Mouse (Mus musculus): ENCODE measurements at regions not wholly inside any gene's neighbourhood (a gene's known extent, or its start where the extent isn't known, plus 50 kb on each side); places are given as distances from the start of the nearest gene placed in this dataset.

DNA sequence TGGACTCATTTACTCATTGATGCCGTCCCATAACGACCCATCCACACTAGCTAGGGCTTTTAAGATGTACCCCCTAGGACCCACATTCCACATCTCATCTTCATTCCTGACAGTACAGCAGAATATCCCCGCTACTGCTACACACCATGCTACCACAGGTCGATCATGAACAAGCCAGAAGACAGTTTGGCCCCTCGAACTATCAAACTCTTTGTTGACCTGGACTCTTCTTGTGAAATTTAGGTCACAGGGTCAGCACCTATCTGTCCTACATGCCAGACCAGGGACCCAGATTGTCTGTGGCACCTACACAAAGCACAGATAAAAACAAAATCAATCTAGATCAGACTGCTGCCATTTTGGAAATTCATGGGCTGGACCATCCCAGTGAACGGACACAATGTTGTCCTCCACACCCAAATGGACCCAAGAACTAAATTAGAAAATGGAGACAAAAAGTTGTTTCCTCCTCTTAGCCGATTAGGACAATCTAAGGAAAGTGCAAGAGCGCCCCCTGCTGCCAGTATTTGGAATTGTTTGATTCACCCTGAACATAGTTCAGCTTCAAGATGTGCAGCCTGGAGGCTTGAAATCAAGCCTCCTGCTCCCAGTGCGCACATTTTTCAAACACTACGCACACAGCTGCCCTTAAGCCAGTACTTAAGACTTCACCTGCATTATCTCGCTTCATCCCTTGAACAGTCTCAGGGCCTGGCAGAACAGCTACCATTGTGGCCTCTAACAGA, 192.6 kb downstream of the Gsdmc2 start:
- H3K4me2 ChIP-seq (ENCODE audit: low read length), result no peak overlapping the region
- H3K4me3 ChIP-seq (ENCODE audit: low read depth, low read length), result no peak overlapping the region
- peak; percentile 65 for ATAC-seq
- no peaks in the 10 kb centered on the region for H3K9me3 ChIP-seq (replicated peaks; ENCODE audit: control insufficient read depth, low read length, poor library complexity, severe bottlenecking)
- no peaks in the 10 kb centered on the region; the same call in 1 of the 2 replicates for H3K4me1 ChIP-seq (ENCODE audit: control insufficient read depth, insufficient read depth, low read length)
- no peak overlapping the region for H3K9ac ChIP-seq (ENCODE audit: low read depth, low read length)
- H3K27me3 ChIP-seq (ENCODE audit: control insufficient read depth, insufficient read depth, low read depth, low read length), result no peaks in the 10 kb centered on the region; the same call in none of the 2 replicates
- WGBS, result 42% methylated on average over 11 of the region's 11 CpGs
- no peaks in the 10 kb centered on the region for H3K36me3 ChIP-seq (ENCODE audit: control insufficient read depth, insufficient read depth, low read length)
- no peak overlapping the region for H3K27ac ChIP-seq (ENCODE audit: low read length)

- Histone ChIP-seq H3K9ac (ENCODE audit: low read depth, low read length) (no peak overlapping the region), H3K27me3 (ENCODE audit: control insufficient read depth, insufficient read depth, low read depth, low read length) (no peaks in the 10 kb centered on the region; the same call in none of the 2 replicates), H3K27ac (ENCODE audit: low read length) (no peak overlapping the region), H3K4me1 (ENCODE audit: control insufficient read depth, insufficient read depth, low read length) (no peaks in the 10 kb centered on the region; the same call in 1 of the 2 replicates), H3K4me3 (ENCODE audit: low read depth, low read length) (no peak overlapping the region), H3K36me3 (ENCODE audit: control insufficient read depth, insufficient read depth, low read length) (no peaks in the 10 kb centered on the region), H3K4me2 (ENCODE audit: low read length) (no peak overlapping the region), H3K9me3 (replicated peaks; ENCODE audit: control insufficient read depth, low read length, poor library complexity, severe bottlenecking) (no peaks in the 10 kb centered on the region)
- ATAC-seq, result no peak
- WGBS, result 67% methylated on average over 7 of the region's 7 CpGs
Observed at GRCm38 (mm10) chr15:63651120-63651519, 193.9 kb downstream of the Gsdmc2 start.

GRCm38 (mm10) chr15:63648142-63648989, 196.6 kb downstream of the Gsdmc2 start:
- 89% methylated on average over 12 of the region's 12 CpGs for WGBS
- no peak for ATAC-seq
- H3K36me3 ChIP-seq (ENCODE audit: control insufficient read depth, insufficient read depth, low read length), result no peaks in the 10 kb centered on the region
- H3K4me3 ChIP-seq (ENCODE audit: low read depth, low read length), result no peak overlapping the region
- no peaks in the 10 kb centered on the region; the same call in 1 of the 2 replicates for H3K4me1 ChIP-seq (ENCODE audit: control insufficient read depth, insufficient read depth, low read length)
- no peak overlapping the region for H3K27ac ChIP-seq (ENCODE audit: low read length)
- H3K9ac ChIP-seq (ENCODE audit: low read depth, low read length), result no peak overlapping the region
- H3K27me3 ChIP-seq (ENCODE audit: control insufficient read depth, insufficient read depth, low read depth, low read length), result no peaks in the 10 kb centered on the region
- no peaks in the 10 kb centered on the region for H3K9me3 ChIP-seq (replicated peaks; ENCODE audit: control insufficient read depth, low read length, poor library complexity, severe bottlenecking)
- no peak overlapping the region for H3K4me2 ChIP-seq (ENCODE audit: low read length)

DNA sequence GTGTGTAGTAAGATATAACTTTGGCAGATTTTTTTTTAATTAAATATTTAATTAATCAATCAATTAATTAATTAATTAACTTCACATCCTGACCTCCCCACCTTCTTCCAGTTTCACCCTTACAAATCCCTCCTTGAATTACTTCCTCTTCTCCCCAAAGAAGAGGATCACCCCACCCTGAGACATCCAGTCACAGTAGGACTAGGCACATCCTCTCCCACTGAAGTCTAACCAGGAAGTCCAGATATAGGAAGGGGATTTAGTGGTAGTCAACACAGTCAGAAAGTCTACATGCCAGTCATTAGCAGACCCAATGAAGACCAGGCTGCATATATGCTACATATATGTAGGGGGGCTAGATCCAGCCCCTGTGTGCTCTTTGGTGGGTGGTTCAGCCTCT, 220.2 kb downstream of the Gsdmc2 start:
- ATAC-seq, result no peak
- Histone ChIP-seq H3K27me3 (ENCODE audit: control insufficient read depth, insufficient read depth, low read depth, low read length) (no peaks in the 10 kb centered on the region; the same call in 1 of the 2 replicates), H3K27ac (ENCODE audit: low read length) (no peak overlapping the region), H3K4me2 (ENCODE audit: low read length) (no peak overlapping the region), H3K9me3 (replicated peaks; ENCODE audit: control insufficient read depth, low read length, poor library complexity, severe bottlenecking) (no peaks in the 10 kb centered on the region), H3K36me3 (ENCODE audit: control insufficient read depth, insufficient read depth, low read length) (no peaks in the 10 kb centered on the region), H3K4me3 (ENCODE audit: low read depth, low read length) (no peak overlapping the region), H3K9ac (ENCODE audit: low read depth, low read length) (no peak overlapping the region), H3K4me1 (ENCODE audit: control insufficient read depth, insufficient read depth, low read length) (no peaks in the 10 kb centered on the region)

GRCm38 (mm10) chr15:63624249-63624648, 220.7 kb downstream of the Gsdmc2 start:
- Histone ChIP-seq H3K4me3 (ENCODE audit: low read depth, low read length) (no peak overlapping the region), H3K9me3 (replicated peaks; ENCODE audit: control insufficient read depth, low read length, poor library complexity, severe bottlenecking) (no peaks in the 10 kb centered on the region), H3K4me2 (ENCODE audit: low read length) (no peak overlapping the region), H3K4me1 (ENCODE audit: control insufficient read depth, insufficient read depth, low read length) (no peaks in the 10 kb centered on the region), H3K36me3 (ENCODE audit: control insufficient read depth, insufficient read depth, low read length) (no peaks in the 10 kb centered on the region), H3K27ac (ENCODE audit: low read length) (no peak overlapping the region), H3K9ac (ENCODE audit: low read depth, low read length) (no peak overlapping the region), H3K27me3 (ENCODE audit: control insufficient read depth, insufficient read depth, low read depth, low read length) (no peaks in the 10 kb centered on the region; the same call in 1 of the 2 replicates)
- 24% methylated on average over 2 of the region's 2 CpGs for WGBS
- no peak for ATAC-seq

- no peaks in the 10 kb centered on the region for H3K4me1 ChIP-seq (ENCODE audit: control insufficient read depth, insufficient read depth, low read length)
- no peaks in the 10 kb centered on the region for H3K36me3 ChIP-seq (ENCODE audit: control insufficient read depth, insufficient read depth, low read length)
- ATAC-seq, result no peak
- H3K27me3 ChIP-seq (ENCODE audit: control insufficient read depth, insufficient read depth, low read depth, low read length), result no peaks in the 10 kb centered on the region
- H3K9ac ChIP-seq (ENCODE audit: low read depth, low read length), result no peak overlapping the region
- 72% methylated on average over 8 of the region's 8 CpGs for WGBS
- H3K4me2 ChIP-seq (ENCODE audit: low read length), result no peak overlapping the region
- H3K9me3 ChIP-seq (replicated peaks; ENCODE audit: control insufficient read depth, low read length, poor library complexity, severe bottlenecking), result no peaks in the 10 kb centered on the region
- H3K27ac ChIP-seq (ENCODE audit: low read length), result no peak overlapping the region
- H3K4me3 ChIP-seq (ENCODE audit: low read depth, low read length), result no peak overlapping the region
Observed at GRCm38 (mm10) chr15:63616506-63617208, 228.3 kb downstream of the Gsdmc2 start.

- no peak for ATAC-seq
- Histone ChIP-seq H3K27me3 (ENCODE audit: control insufficient read depth, insufficient read depth, low read depth, low read length) (no peaks in the 10 kb centered on the region), H3K9me3 (replicated peaks; ENCODE audit: control insufficient read depth, low read length, poor library complexity, severe bottlenecking) (no peaks in the 10 kb centered on the region), H3K36me3 (ENCODE audit: control insufficient read depth, insufficient read depth, low read length) (no peaks in the 10 kb centered on the region), H3K4me1 (ENCODE audit: control insufficient read depth, insufficient read depth, low read length) (no peaks in the 10 kb centered on the region), H3K27ac (ENCODE audit: low read length) (no peak overlapping the region), H3K4me3 (ENCODE audit: low read depth, low read length) (no peak overlapping the region), H3K4me2 (ENCODE audit: low read length) (no peak overlapping the region), H3K9ac (ENCODE audit: low read depth, low read length) (no peak overlapping the region)
- WGBS, result 97% methylated on average over 2 of the region's 2 CpGs
Observed at GRCm38 (mm10) chr15:63614191-63614590, 230.8 kb downstream of the Gsdmc2 start.

GRCm38 (mm10) chr15:63613120-63613519, 231.9 kb downstream of the Gsdmc2 start:
- no peak for ATAC-seq
- no peak overlapping the region for H3K9ac ChIP-seq (ENCODE audit: low read depth, low read length)

More at GRCm38 (mm10) chr15:63613120-63613519, 231.9 kb downstream of the Gsdmc2 start:
- Histone ChIP-seq H3K27me3 (ENCODE audit: control insufficient read depth, insufficient read depth, low read depth, low read length) (no peaks in the 10 kb centered on the region), H3K36me3 (ENCODE audit: control insufficient read depth, insufficient read depth, low read length) (no peaks in the 10 kb centered on the region), H3K4me1 (ENCODE audit: control insufficient read depth, insufficient read depth, low read length) (no peaks in the 10 kb centered on the region), H3K4me3 (ENCODE audit: low read depth, low read length) (no peak overlapping the region), H3K4me2 (ENCODE audit: low read length) (no peak overlapping the region), H3K27ac (ENCODE audit: low read length) (no peak overlapping the region), H3K9me3 (replicated peaks; ENCODE audit: control insufficient read depth, low read length, poor library complexity, severe bottlenecking) (no peaks in the 10 kb centered on the region)
- 83% methylated on average over 1 of the region's 1 CpGs for WGBS
